Mouse (Mus musculus): ENCODE measurements around the gene Mvb12a. TPM values are rescaled to one million over a fixed set of nuclear protein-coding genes. Genes with fewer than 3 reads are reported as not detected.

Mvb12a gene
- polyA plus RNA-seq (2017; shearing (Covaris generic)), result 58.6 TPM

GRCm38 (mm10) chr8:71542632-71543343 lies at the start of gene Mvb12a:
Gene Mvb12a, plus strand, starts transcription at chr8:71542922.

GRCm38 (mm10) chr8:71511644-71512043 lies 31.1 kb upstream of the Mvb12a start, which contains the start of gene Plvap:
Gene Plvap, minus strand, starts transcription at chr8:71511752.

GRCm38 (mm10) chr8:71525226-71526050 lies 17.3 kb upstream of the Mvb12a start, which contains the start of gene Ccdc194:
Gene Ccdc194, minus strand, starts transcription at chr8:71525711.

GRCm38 (mm10) chr8:71537028-71537867 lies 5.5 kb upstream of the Mvb12a start, which contains the start of gene Bst2:
Gene Bst2, minus strand, starts transcription at chr8:71537456.

GRCm38 (mm10) chr8:71558071-71558957 lies 15.6 kb downstream of the Mvb12a start, which contains the start of gene Tmem221:
Gene Tmem221, minus strand, starts transcription at chr8:71558871.

GRCm38 (mm10) chr8:71566501-71566900 lies 23.8 kb downstream of the Mvb12a start, which contains the start of gene Nxnl1:
Gene Nxnl1, minus strand, starts transcription at chr8:71566601.

GRCm38 (mm10) chr8:71568387-71568937 lies 25.7 kb downstream of the Mvb12a start, which contains the start of gene Slc27a1:
Gene Slc27a1, plus strand, starts transcription at chr8:71568882.

GRCm38 (mm10) chr8:71591471-71592373 lies 49.0 kb downstream of the Mvb12a start, which contains the start of gene Pgls:
Gene Pgls, plus strand, starts transcription at chr8:71592176.

GRCm38 (mm10) chr8:71597451-71597850 lies 54.7 kb downstream of the Mvb12a start, which contains the start of gene Fam129c:
Gene Fam129c, plus strand, starts transcription at chr8:71597648.

Other genes starting within 250 kb of the Mvb12a start
- gene Use1, start 176.1 kb upstream of the Mvb12a start, polyA plus RNA-seq (2017; shearing (Covaris generic)), result 205 TPM
- gene Ocel1, start 171.6 kb upstream of the Mvb12a start, polyA plus RNA-seq (2017; shearing (Covaris generic)), result 20.8 TPM
- 7.0 TPM for gene Nr2f6, start 161.0 kb upstream of the Mvb12a start, polyA plus RNA-seq (2017; shearing (Covaris generic))
- 0.09 TPM for gene Ushbp1, start 147.1 kb upstream of the Mvb12a start, polyA plus RNA-seq (2017; shearing (Covaris generic))
- gene Babam1, start 146.1 kb upstream of the Mvb12a start, polyA plus RNA-seq (2017; shearing (Covaris generic)), result 70.4 TPM
- gene Ankle1, start 136.9 kb upstream of the Mvb12a start, polyA plus RNA-seq (2017; shearing (Covaris generic)), result 0.52 TPM
- gene Abhd8, start 79.3 kb upstream of the Mvb12a start, polyA plus RNA-seq (2017; shearing (Covaris generic)), result 103 TPM
- gene Mrpl34, start 78.0 kb upstream of the Mvb12a start, polyA plus RNA-seq (2017; shearing (Covaris generic)), result 23.3 TPM
- gene Dda1, start 73.7 kb upstream of the Mvb12a start, polyA plus RNA-seq (2017; shearing (Covaris generic)), result 138 TPM
- gene Ano8, start 57.0 kb upstream of the Mvb12a start, polyA plus RNA-seq (2017; shearing (Covaris generic)), result 15.7 TPM
- 4.0 TPM for gene Gtpbp3, start 54.8 kb upstream of the Mvb12a start, polyA plus RNA-seq (2017; shearing (Covaris generic))
- not detected for gene Plvap, start 31.2 kb upstream of the Mvb12a start, polyA plus RNA-seq (2017; shearing (Covaris generic))
- not detected for gene Ccdc194, start 17.2 kb upstream of the Mvb12a start, polyA plus RNA-seq (2017; shearing (Covaris generic))
- 73.2 TPM for gene Bst2, start 5.5 kb upstream of the Mvb12a start, polyA plus RNA-seq (2017; shearing (Covaris generic))
- 5.7 TPM for gene Tmem221, start 15.9 kb downstream of the Mvb12a start, polyA plus RNA-seq (2017; shearing (Covaris generic))
- gene Nxnl1, start 23.7 kb downstream of the Mvb12a start, polyA plus RNA-seq (2017; shearing (Covaris generic)), result 0.50 TPM
- 18.4 TPM for gene Slc27a1, start 26.0 kb downstream of the Mvb12a start, polyA plus RNA-seq (2017; shearing (Covaris generic))
- 79.8 TPM for gene Pgls, start 49.3 kb downstream of the Mvb12a start, polyA plus RNA-seq (2017; shearing (Covaris generic))
- 4.3 TPM for gene Fam129c, start 54.7 kb downstream of the Mvb12a start, polyA plus RNA-seq (2017; shearing (Covaris generic))
- 30.8 TPM for gene Colgalt1, start 68.1 kb downstream of the Mvb12a start, polyA plus RNA-seq (2017; shearing (Covaris generic))
- 0.15 TPM for gene Unc13a, start 128.8 kb downstream of the Mvb12a start, polyA plus RNA-seq (2017; shearing (Covaris generic))
- 80.1 TPM for gene Jak3, start 133.4 kb downstream of the Mvb12a start, polyA plus RNA-seq (2017; shearing (Covaris generic))
- 22.9 TPM for gene Insl3, start 146.3 kb downstream of the Mvb12a start, polyA plus RNA-seq (2017; shearing (Covaris generic))
- 3.0 TPM for gene B3gnt3, start 158.9 kb downstream of the Mvb12a start, polyA plus RNA-seq (2017; shearing (Covaris generic))
- gene Fcho1, start 182.8 kb downstream of the Mvb12a start, polyA plus RNA-seq (2017; shearing (Covaris generic)), result 154 TPM